Mouse (Mus musculus): ENCODE data around the gene Ror1. TPM values are rescaled to one million over a fixed set of nuclear protein-coding genes. Genes with fewer than 3 reads are reported as not detected.

The Ror1 gene
- 2.1 and 2.8 TPM in 2 replicates for polyA plus RNA-seq (2012; rRNA removed)

GRCm38 (mm10) chr4:100095685-100096595, at the start of gene Ror1:
TSS of gene Ror1 (plus strand) at chr4:100095791.

DNA sequence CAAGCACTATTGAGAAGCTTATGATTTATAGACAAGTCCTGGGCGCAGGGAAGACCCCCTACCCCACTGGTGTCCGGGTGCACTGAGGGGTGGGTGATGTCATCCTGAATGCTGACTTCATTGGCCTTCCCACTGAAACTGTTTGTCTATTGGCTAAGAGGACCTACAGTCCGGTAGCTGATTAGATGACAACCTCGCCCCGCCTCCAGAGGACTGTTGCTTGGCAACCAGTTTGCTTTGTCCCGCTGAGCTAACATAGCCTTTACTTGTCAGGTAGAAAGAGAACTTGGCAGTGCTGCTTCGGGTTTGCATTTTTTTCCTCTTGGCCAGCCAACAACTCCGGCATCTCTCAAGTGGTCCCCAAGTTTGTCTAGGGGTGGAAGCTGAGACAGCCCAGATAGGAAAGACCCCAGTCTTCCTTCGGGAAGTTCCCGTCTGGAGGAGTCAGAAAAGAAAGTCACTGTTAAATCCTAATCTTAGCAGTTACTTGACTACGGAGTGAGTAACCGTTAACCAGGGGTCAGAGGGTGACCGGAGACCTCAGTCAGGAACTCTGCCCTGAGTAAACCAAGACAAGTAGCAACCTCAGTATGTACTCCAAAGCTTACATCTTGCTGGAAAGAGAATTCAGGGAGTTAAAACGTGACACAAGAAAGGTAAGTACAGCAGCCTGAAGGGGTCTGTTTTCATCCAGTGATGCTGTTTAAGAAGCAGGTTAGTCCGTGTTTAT, 383.2 kb downstream of the Ror1 start, which contains the start of gene Ube2u:
Gene Ube2u, plus strand, starts transcription at position 258 of the 730 bp plus-strand sequence.

Other genes starting within 250 kb of the Ror1 start
- gene Pgm1, start 166.4 kb upstream of the Ror1 start, polyA plus RNA-seq (2012; rRNA removed): 38.5 and 41.0 TPM in 2 replicates
- 0.15 and 0.30 TPM in 2 replicates for gene Itgb3bp, start 166.0 kb upstream of the Ror1 start, polyA plus RNA-seq (2012; rRNA removed)

All from colon, adult 2 months (tissue).